Mouse (Mus musculus) E14TG2a.4 (cell line): ENCODE results near the gene Bbs10.

Experiments
- H3K27me3 ChIP-seq: 2 replicates; pipeline ENCODE4 v1.6.1; 2014; ENCODE audit warnings: low read length, control low read depth; ENCODE audit not compliant: insufficient read depth
- H3K36me3 ChIP-seq: 2 replicates; pipeline ENCODE4 v1.6.1; 2014; ENCODE audit warnings: low read length, control low read depth; ENCODE audit not compliant: insufficient read depth
- H3K4me1 ChIP-seq: replicated peaks from 2 replicates; pipeline ENCODE4 v1.6.1; 2014; ENCODE audit warnings: low read depth, low read length, control low read depth
- H3K4me3 ChIP-seq: replicated peaks from 2 replicates; pipeline ENCODE4 v1.5.1; 2014; ENCODE audit warnings: mild to moderate bottlenecking, low read length
- H3K9me3 ChIP-seq: 2 replicates; pipeline ENCODE4 v1.6.1; 2014; ENCODE audit warnings: low read length, control low read depth
- CTCF ChIP-seq: conservative IDR thresholded peaks from 2 replicates; pipeline ENCODE4 v1.5.1; 2014; ENCODE audit warnings: low read length
- NANOG ChIP-seq: IDR thresholded peaks from 2 replicates; pipeline ENCODE4 v1.6.1; 2014; ENCODE audit warnings: borderline replicate concordance, low read length, mixed read lengths
- POU5F1 ChIP-seq: IDR thresholded peaks from 2 replicates; pipeline ENCODE4 v1.6.1; 2014; ENCODE audit warnings: low read length, borderline replicate concordance

Bbs10 gene

DNA sequence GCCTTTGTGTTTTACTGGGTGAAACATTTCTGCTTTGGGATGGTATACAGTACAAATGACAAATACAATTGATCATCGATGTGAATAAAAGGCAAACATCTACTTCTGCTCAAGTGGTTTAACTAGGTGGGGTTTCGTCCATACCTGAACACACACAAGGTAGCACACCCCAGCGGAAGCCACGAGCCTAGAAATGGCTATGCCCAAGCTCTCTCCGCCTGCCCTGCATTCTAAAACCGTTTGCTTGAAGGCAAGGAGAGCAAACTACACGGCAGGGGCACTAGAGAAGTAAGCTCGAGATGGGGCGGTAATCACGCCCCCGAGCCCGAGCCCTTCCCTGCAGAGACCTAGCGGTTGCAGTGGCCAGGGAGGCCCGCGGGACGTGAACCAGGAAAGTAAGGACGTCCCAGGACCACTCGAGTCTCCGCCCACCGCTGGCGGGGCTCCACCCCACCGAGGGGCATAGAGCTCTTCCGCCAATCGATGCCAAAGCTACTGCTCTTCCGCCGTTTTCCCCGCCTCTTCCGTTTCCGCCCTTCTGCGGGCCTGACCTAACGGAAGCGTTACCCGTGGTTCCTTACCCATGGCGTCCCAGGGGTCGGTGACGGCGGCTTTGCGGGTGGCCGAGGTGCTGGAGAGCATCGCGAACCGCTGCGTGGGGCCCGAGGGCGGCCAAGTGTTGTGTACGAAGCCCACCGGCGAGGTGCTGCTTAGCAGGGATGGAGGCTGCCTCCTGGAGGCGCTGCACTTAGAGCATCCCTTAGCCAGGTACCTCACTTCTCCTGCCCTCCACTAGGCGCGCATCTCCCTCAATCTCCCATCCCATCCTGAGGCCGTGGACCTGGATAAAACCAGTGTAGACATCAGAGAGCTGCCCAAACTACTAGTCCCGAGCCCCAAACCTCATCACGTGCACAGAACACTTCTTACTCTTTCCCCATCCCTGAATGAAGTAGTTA lies at the start of gene Bbs10:
Gene Bbs10, plus strand, starts transcription at position 540 of the 959 bp plus-strand sequence.
- no peak for TF ChIP-seq POU5F1
- peak; percentile 47 for TF ChIP-seq CTCF
- H3K4me1 ChIP-seq: peaks cover 20% of the 10 kb centered on the region
- peaks cover 16% of the 10 kb centered on the region for H3K36me3 ChIP-seq
- H3K4me3 ChIP-seq: peak within 1 kb of the TSS; percentile 91
- no peaks in the 10 kb centered on the region for H3K9me3 ChIP-seq
- H3K27me3 ChIP-seq: no peaks in the 10 kb centered on the region

- no peaks in the 10 kb centered on the region for H3K27me3 ChIP-seq
- no peak for TF ChIP-seq NANOG
- TF ChIP-seq POU5F1: no peak
- no peak for TF ChIP-seq CTCF
- no peak overlapping the region for H3K4me3 ChIP-seq
- no peaks in the 10 kb centered on the region for H3K4me1 ChIP-seq
- H3K9me3 ChIP-seq: no peaks in the 10 kb centered on the region
- no peaks in the 10 kb centered on the region for H3K36me3 ChIP-seq
These were observed 48.3 kb upstream of the Bbs10 start for GRCm38 (mm10) chr10:111250192-111250591.

DNA sequence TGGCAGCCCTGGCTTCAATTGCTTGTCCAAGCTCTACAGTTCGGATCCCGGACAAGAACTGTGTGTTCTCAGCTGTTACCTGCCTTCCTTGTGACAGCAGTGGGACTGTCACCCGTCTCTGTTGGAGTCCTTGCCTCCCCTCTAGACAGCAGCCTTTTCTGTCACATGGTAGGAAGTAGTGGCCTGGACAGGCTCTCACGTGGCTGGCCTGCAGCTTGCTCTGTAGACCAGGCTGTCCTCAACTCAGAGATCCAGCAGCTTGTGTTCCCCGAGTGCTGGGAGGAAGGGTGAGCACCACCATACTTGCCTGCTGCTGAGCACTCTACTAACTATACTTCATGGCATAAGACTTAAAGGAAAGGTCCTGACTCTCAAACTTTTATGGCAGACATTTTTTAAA lies 46.8 kb upstream of the Bbs10 start:
- H3K36me3 ChIP-seq: no peaks in the 10 kb centered on the region
- no peaks in the 10 kb centered on the region for H3K27me3 ChIP-seq
- no peak for TF ChIP-seq CTCF
- no peak for TF ChIP-seq NANOG
- no peak for TF ChIP-seq POU5F1
- H3K9me3 ChIP-seq: no peaks in the 10 kb centered on the region
- no peaks in the 10 kb centered on the region for H3K4me1 ChIP-seq
- no peak overlapping the region for H3K4me3 ChIP-seq

DNA sequence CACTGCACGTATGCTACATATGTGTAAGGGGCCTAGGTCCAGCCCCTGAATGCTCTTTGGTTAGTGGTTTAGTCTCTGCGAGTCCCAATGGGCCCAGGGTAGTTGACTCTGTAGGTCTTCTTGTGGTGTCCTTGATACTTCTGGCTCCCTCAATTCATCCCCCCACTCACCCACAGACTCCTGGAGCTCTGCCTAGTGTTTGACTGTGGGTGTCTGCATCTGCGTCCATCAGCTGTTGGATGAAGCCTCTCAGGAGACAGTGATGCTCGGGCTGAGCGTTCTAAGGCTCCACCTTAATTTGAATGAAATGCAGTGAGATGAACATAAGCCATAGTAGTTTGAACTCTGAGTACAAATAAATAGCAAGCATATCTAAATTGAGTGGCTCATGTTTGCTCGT lies 43.3 kb upstream of the Bbs10 start:
- no peaks in the 10 kb centered on the region for H3K4me1 ChIP-seq
- no peaks in the 10 kb centered on the region for H3K27me3 ChIP-seq
- no peaks in the 10 kb centered on the region for H3K36me3 ChIP-seq
- no peak overlapping the region for H3K4me3 ChIP-seq
- TF ChIP-seq POU5F1: no peak
- TF ChIP-seq CTCF: no peak
- TF ChIP-seq NANOG: no peak
- no peaks in the 10 kb centered on the region for H3K9me3 ChIP-seq

DNA sequence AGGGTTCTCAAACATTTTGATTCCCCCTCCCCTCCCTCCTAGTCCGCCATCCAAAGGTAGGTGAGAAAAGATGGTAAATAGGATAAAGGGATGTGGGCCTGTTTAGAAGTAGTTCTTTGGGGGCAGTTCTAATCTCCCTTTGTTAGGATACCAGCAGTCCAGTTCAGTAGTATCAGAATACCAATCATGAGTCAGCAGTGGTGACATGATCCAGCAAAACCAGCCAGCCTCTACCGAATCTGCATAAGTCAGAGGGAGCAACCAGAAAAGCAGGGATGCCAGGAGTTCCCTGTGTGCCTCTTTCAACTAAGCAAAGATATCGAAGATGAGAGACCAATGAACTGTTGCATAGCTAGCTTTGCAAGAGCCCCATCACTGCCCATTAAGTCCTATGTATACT lies 42.3 kb upstream of the Bbs10 start:
- H3K4me3 ChIP-seq: no peak overlapping the region
- H3K4me1 ChIP-seq: no peaks in the 10 kb centered on the region
- no peaks in the 10 kb centered on the region for H3K27me3 ChIP-seq
- no peaks in the 10 kb centered on the region for H3K36me3 ChIP-seq
- H3K9me3 ChIP-seq: no peaks in the 10 kb centered on the region
- TF ChIP-seq CTCF: no peak
- no peak for TF ChIP-seq POU5F1
- TF ChIP-seq NANOG: no peak

DNA sequence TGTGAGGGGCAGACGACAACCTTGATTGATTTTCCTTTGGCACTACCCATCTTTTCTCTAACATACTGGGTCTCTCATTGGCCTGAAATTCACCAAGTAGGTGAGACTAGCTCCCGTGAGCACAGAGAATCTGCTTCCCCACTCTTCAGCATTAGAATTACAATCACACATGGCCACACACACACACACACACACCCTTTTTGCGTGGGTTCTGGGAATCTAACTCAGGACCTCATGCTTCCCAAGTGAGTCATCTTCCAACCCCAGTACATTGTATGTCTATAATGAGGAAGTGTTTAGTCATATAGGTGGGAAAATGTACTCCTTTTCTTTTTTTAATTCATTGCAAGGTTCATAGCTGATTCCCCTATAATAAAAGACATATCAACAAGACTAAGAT lies 41.1 kb upstream of the Bbs10 start:
- Histone ChIP-seq H3K4me1 (no peaks in the 10 kb centered on the region), H3K4me3 (no peak overlapping the region), H3K27me3 (no peaks in the 10 kb centered on the region), H3K36me3 (no peaks in the 10 kb centered on the region), H3K9me3 (no peaks in the 10 kb centered on the region)
- TF ChIP-seq CTCF (no peak), NANOG (no peak), POU5F1 (no peak)

GRCm38 (mm10) chr10:111258256-111258655 lies 40.2 kb upstream of the Bbs10 start:
- Histone ChIP-seq H3K4me1 (no peaks in the 10 kb centered on the region), H3K27me3 (no peaks in the 10 kb centered on the region), H3K36me3 (no peaks in the 10 kb centered on the region), H3K9me3 (no peaks in the 10 kb centered on the region), H3K4me3 (no peak overlapping the region)
- TF ChIP-seq NANOG: no peak
- TF ChIP-seq POU5F1: no peak
- no peak for TF ChIP-seq CTCF

DNA sequence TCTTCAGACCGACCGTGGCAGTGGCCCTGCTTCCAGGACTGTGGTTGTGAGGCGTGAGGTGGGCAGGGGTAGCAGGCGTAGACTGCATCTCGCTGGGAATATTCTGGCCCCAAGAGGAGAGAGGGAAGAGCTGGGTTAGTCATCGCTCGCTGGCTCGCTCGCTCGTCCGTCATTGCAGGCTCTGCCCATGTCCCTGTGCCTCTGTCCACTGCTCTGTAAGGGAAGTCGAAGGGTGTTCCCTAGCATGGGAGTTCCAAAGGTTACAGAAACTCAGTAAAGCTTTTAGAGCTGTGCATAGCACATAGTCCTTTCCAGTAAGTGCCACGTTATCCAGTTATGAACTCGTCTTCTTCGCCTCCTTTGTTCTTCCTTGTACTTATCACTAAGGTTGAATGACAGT lies 26.8 kb upstream of the Bbs10 start:
- H3K36me3 ChIP-seq: peaks cover 29% of the 10 kb centered on the region
- TF ChIP-seq CTCF: no peak
- H3K4me3 ChIP-seq: no peak overlapping the region
- H3K27me3 ChIP-seq: no peaks in the 10 kb centered on the region
- no peaks in the 10 kb centered on the region for H3K9me3 ChIP-seq
- H3K4me1 ChIP-seq: no peaks in the 10 kb centered on the region

GRCm38 (mm10) chr10:111272905-111273304 lies 25.6 kb upstream of the Bbs10 start:
- Histone ChIP-seq H3K4me3 (no peak overlapping the region), H3K9me3 (no peaks in the 10 kb centered on the region), H3K36me3 (peaks cover 29% of the 10 kb centered on the region), H3K27me3 (no peaks in the 10 kb centered on the region), H3K4me1 (no peaks in the 10 kb centered on the region)
- no peak for TF ChIP-seq NANOG
- no peak for TF ChIP-seq CTCF
- TF ChIP-seq POU5F1: no peak
